Mouse (Mus musculus) left cerebral cortex, adult 2 months (tissue): Measurements from ENCODE around the gene Chn2. TPM values are rescaled to one million over a fixed set of nuclear protein-coding genes. Genes with fewer than 3 reads are reported as not detected.

Experiments
- DNase-seq, 2 experiments: peaks; one replicate each; pipeline ENCODE4 v3.0.0; 2021 to 2022; ENCODE audit warnings: low spot score in 2 of 2, mixed read lengths in 1 of 2; ENCODE audit errors: extremely low spot score in 1 of 2
- H3K27ac ChIP-seq: fragments of 200-600 bp; 2 replicates; pipeline ENCODE4 v1.8.1; 2022
- H3K4me3 ChIP-seq: fragments of 200-600 bp; 2 replicates; pipeline ENCODE4 v1.8.1; 2022
- CTCF ChIP-seq: fragments of 200-600 bp; IDR thresholded peaks from 2 replicates; pipeline ENCODE4 v1.8.1; 2022; ENCODE audit warnings: antibody characterized with exemption, mild to moderate bottlenecking, moderate library complexity
- intact Hi-C: fragments of 180-260 bp; cut with DNase I; formaldehyde crosslinking; loops from one replicate; pipeline ENCODE4 v1.15.1; 2025
- total RNA-seq, 2 experiments: library from RNA; stranded (reverse); gene quantifications; 2 replicates each; pipeline ENCODE4 v1.2.3; 2021

The Chn2 gene
- total RNA-seq, 2 experiments from 2014 or later = 38.9 to 42.0 TPM

DNA sequence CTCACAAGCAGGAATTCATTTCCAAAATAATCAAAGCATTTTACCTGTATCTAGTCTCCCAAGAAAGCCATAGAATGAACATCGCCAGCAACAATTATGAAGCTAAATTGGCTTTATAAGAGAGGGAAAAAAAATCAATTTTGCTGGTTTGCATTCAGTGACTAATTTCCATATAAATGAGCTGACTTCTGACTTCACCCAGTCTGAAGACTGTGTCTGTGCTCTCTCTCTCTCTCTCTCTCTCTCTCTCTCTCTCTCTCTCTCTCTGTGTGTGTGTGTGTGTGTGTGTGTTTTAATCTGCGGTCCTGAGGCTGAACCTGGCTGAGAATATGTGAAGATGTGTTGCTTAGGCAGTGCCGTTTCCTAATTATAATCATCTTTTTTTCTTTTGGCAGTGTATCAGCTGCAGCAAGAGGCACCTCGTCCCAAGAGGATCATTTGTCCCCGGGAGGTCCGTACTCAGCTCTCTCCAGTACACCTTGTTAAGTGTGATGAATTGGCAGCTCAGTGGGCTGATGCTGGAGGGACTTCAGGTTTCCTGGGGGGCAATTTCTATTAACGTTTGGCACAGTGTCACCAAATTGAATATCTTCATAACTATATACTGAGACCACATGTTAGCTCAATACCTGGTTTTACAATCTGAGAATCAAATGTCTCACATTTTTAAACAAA is 154.4 kb downstream of the Chn2 start:
- DNase-seq = no peak
- Histone ChIP-seq H3K27ac (no peak overlapping the region), H3K4me3 (no peak overlapping the region)
- TF ChIP-seq CTCF = no peak
- intact Hi-C loops = no loop called here

DNA sequence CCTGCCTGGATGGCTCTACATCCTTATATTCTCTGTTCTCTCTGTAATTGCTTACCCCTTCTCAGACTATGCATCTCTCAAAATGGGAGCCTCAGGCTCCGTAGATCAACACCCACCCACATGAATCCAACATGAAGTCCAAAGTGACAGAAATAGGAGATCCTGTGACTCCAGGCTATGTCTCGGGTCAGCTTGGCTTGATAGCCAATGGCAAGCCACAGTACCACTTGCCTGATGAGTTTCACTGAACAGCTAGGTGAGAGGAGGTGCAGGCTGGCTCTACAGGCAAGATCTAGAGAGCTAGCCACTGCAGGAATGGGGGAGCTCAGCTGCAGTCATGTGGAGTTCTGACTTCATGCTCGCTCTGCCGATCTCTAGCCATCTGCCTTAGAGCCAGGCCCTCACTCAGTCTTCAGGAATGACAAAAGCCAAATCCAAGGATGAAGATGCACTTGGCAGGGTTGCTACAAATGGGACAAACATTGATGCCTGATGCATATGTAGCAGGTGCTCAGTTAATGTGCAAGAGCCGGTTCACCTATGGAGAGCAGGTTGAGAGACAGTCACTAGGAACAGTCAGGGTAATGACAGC is 158.6 kb downstream of the Chn2 start:
- DNase-seq = no peak

GRCm38 (mm10) chr6:54199516-54199915 is 160.2 kb downstream of the Chn2 start:
- TF ChIP-seq CTCF = no peak
- no peak overlapping the region for H3K27ac ChIP-seq
- DNase-seq = no peak
- no peak overlapping the region for H3K4me3 ChIP-seq
- intact Hi-C loops = no loop called here

More for the DNA sequence above, 158.6 kb downstream of the Chn2 start:
- TF ChIP-seq CTCF = no peak
- H3K4me3 ChIP-seq = no peak overlapping the region
- intact Hi-C loops = no loop called here
- H3K27ac ChIP-seq = no peak overlapping the region

DNA sequence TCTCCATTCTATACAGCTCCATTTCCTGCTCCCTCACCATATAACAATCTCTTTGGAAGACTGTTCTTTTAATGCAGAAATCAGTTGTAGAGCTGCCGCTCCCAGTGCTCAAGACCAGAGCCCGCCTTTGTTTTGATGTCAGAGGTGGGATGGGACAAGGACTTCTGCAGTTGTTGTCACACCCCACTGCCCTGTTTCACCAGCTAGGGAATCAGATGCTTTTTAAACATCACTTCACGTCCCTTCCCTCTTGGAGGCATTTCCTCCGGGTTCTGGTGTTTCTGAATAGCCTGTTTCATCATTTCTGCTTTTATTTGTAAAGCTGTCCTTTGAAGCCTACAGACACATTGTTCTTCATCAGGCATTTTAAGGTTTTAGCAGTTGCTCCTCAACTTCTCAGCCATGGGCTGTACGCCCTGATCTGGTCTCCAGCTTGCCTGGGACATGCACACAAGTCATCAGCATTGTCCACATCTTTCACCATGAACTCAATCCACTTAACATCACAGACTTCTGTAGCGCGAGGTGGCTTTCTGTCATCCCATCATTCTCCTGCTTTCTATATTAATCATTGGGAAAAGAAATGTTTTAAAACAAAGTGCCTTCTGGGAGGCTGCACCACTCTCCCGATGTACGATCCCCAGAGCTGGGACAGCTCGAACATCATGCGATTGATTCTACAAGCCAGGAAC is 160.8 kb downstream of the Chn2 start:
- DNase-seq = no peak
- intact Hi-C loops = no loop called here
- no peak overlapping the region for H3K4me3 ChIP-seq
- H3K27ac ChIP-seq = no peak overlapping the region
- TF ChIP-seq CTCF = no peak

- Histone ChIP-seq H3K4me3 (no peak overlapping the region), H3K27ac (no peak overlapping the region)
- no peak for DNase-seq
- TF ChIP-seq CTCF = no peak
- intact Hi-C loops = no loop called here
Measured at GRCm38 (mm10) chr6:54202311-54203020, 163.1 kb downstream of the Chn2 start.

GRCm38 (mm10) chr6:54203316-54203715 is 164.0 kb downstream of the Chn2 start:
- Histone ChIP-seq H3K27ac (no peak overlapping the region), H3K4me3 (no peak overlapping the region)
- TF ChIP-seq CTCF = no peak
- intact Hi-C loops = no loop called here
- DNase-seq = no peak

DNA sequence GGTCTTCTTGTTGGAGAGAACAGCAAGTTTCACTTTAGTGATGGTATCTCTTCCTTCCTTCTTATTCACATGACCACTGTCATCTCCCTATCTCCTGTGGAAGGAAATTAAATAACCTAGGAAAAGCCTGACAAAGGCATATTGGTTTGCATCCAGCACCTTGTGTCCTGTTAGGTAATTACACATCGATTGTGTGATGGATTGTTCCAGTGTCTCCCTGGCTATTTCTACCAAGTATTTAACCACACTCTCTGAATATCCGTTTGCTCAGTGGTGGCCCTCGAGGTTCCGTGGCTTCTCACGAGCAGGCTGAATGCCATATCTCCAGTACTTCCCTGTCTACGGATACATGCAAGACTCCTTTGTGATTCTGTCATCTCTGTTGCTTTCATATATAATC is 164.6 kb downstream of the Chn2 start:
- intact Hi-C loops = no loop called here
- Histone ChIP-seq H3K4me3 (no peak overlapping the region), H3K27ac (no peak overlapping the region)
- no peak for DNase-seq
- no peak for TF ChIP-seq CTCF

DNA sequence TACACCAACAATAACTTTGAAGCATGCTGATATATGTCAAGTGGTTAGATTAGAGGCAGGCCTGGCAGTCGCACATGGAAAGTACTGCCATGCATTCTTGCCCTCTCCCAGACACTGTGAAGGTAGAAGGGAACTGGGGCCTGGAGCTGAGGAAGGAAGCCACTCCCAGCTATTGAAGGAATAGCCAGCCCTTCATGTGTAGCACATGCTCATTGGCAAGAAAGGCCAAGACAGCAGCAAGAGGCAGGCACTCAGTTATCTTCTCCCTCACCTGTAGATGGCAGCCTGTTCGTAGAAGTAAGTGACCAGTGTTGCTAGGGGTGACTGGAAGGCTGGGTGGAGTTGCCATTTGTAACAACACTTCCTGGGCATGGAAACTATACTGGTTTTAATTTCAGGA is 165.6 kb downstream of the Chn2 start:
- TF ChIP-seq CTCF = peak; percentile 32
- Histone ChIP-seq H3K4me3 (no peak overlapping the region), H3K27ac (no peak overlapping the region)
- DNase-seq = no peak
- intact Hi-C loops = no loop called here

GRCm38 (mm10) chr6:54205471-54205870 is 166.1 kb downstream of the Chn2 start:
- H3K27ac ChIP-seq = no peak overlapping the region
- H3K4me3 ChIP-seq = no peak overlapping the region
- intact Hi-C loops = no loop called here
- DNase-seq = no peak
- no peak for TF ChIP-seq CTCF

- intact Hi-C loops = no loop called here
- no peak for DNase-seq
- no peak overlapping the region for H3K27ac ChIP-seq
- no peak overlapping the region for H3K4me3 ChIP-seq
- TF ChIP-seq CTCF = no peak
Measured at GRCm38 (mm10) chr6:54206221-54206738, 166.9 kb downstream of the Chn2 start.

- Histone ChIP-seq H3K4me3 (no peak overlapping the region), H3K27ac (no peak overlapping the region)
- TF ChIP-seq CTCF = no peak
- intact Hi-C loops = no loop called here
- DNase-seq = no peak
Measured at GRCm38 (mm10) chr6:54208786-54209185, 169.4 kb downstream of the Chn2 start.

- no peak overlapping the region for H3K27ac ChIP-seq
- intact Hi-C loops = no loop called here
- no peak for DNase-seq
- H3K4me3 ChIP-seq = no peak overlapping the region
- no peak for TF ChIP-seq CTCF
Measured at GRCm38 (mm10) chr6:54210971-54211370, 171.6 kb downstream of the Chn2 start.
